Mouse (Mus musculus) adrenal gland, adult 18-20 months (tissue): Measurements from ENCODE around the gene Tcte2. TPM values are rescaled to one million over a fixed set of nuclear protein-coding genes. Genes with fewer than 3 reads are reported as not detected.

ENCODE experiments used
- DNase-seq, 2 experiments: peaks; one replicate each; pipeline ENCODE4 v3.0.0; 2021 to 2022; ENCODE audit warnings: low spot score in 2 of 2
- total RNA-seq, 2 experiments: library from RNA; stranded (reverse); gene quantifications; 1 replicate in 1 of 2; 2 replicates in 1 of 2; pipeline ENCODE4 v1.2.3; 2021

Gene Tcte2
- total RNA-seq, 2 experiments from 2014 or later = 4.5 to 6.0 TPM

DNA sequence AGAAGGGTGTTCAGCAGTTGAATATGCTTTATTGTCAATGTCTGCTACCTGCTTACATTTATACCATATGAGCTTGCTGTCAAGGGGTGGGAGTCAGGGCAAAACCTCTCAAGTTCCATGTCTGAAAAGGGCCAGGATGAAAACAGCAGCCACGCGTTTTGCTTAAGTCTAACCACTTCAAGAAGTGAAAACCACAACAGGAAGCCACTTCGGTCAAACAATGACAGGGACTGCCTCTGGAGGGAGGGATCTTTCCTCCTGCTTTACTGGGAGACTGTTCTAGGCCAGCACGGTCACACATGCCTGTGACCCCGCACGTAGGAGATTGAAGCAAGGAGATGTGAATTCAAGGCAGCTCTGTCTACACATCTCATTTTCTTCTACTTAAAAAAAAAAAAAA is 15.3 kb downstream of the Tcte2 start:
- DNase-seq = no peak

DNA sequence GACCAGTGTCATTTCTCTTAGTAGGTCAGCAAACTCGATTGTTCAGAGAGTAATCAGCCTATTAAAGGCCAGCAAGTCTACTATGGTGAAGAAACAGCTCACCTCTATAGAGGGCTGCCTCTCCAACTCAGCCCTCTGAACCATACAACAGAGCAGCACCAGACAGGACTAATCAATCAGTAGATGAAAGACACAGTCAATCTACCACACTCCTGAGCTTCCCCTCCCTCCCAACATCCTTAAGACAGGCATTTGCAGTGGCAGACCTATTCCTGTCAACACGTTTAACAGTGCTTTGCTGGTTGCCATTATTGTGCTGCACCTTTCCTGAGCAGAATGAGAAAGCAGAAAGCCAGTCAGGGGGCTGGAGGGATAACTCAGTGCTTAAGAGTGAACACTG is 16.3 kb downstream of the Tcte2 start:
- DNase-seq = no peak

DNA sequence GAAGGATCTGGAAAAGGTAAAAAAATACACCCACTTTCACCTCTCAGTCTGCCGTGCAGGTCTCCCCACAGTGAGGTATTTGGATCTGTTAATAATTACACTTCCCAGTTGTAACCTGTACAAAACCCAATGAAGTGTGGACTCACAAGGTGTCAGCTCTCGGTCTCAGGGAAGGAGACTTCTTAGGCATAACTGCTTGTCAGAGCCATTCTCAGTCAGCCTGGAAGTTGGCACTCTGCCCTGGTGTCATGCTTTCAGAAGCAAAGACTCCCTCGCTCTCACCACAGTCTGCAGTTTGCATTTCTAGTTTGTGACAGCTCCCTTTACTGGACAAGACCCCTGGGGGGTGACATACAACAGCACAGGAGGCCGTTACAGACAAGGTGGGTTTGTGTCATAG is 16.8 kb downstream of the Tcte2 start:
- no peak for DNase-seq

DNA sequence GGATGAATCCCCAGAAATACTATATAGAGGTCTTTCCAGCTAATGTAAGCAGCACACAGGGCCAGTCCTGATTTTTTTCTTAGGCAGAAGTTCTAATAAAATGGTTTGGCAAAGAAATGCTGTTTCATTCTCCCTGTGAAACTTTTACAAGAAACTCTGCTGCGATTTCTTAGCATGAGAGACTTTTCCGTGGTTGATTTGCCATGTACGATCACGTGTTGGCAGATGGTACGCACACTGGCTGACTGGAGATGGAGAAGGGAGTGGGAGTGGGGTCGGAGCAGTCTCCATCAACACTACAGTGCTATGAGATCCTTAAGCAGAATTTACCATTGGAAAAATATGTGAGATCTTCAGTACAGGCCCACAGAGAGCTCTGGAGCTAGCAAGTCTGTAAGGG is 17.4 kb downstream of the Tcte2 start:
- DNase-seq = no peak

DNA sequence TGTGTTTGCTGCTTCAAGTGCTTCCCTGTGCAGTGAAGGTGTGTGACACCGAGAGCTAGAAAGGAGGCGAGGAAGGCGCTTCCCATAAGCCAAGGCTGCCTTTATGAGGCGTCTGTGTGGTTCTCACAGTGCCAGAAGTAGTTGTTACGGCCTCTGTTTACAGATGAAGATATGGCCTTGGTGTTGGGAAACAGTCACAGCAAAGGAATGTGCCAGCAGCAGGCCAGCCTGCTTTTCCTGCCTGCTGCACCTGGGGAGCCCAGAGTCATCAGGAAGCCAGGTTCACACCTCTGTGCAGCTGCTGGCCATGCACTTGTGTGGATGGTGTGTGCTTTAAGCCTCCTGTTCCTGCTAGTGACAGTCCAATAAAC is 17.9 kb downstream of the Tcte2 start:
- DNase-seq = no peak

DNA sequence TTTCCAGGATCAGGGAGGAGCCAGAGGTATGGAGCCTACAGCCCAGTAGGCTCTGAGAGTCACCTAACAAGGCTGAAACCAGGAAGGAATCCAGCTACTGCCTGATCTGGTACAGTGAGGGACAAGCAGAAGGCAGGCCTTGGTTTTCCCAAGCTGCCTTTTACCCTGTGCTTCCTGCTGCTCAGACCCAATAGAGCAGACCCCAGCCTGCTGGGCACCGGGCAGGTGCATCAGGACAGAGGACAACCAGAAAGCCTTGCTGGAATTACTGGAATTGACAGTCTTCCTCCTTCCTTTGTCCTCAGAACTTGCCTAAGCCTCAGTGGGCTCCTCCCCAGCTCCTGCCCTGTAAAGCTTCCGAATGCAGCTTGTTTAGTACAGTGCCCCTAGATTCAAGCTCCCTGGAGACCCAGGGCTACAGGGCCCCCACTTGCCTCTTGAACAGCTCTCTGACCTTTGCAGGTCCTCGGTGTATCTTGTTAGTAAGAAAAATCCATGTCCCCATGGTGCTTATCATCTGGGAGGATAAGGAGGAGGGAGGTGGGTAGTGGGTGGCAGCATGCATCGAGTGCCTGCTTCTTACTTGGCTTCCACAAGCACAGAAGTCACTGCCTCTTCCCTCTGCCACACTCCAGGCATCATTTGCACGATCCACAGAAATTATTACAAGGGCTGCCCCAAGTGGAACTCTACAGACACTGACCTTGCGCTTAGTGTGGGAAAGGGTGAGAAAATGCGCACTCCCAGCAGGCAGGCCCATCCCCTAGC is 18.5 kb downstream of the Tcte2 start:
- no peak for DNase-seq

DNA sequence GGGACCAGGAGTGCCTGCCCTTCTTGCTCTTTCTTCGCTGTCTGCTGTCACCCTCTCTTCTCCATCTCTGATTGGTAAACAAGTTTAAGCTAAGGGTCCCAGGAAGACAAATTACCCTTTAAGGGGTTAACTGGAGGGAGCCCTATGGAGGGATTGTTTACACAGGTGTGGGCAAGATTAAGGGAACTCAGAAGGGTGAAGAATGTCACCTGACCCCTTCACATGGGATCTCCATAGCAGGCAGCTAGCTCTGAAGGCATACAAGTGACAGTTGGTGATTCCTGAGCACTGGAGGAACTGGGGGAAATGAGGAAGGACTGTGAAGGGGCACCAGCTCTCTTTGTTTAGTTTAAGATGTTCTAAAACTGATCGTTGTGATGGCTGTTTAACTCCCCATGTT is 19.3 kb downstream of the Tcte2 start:
- DNase-seq = no peak

DNA sequence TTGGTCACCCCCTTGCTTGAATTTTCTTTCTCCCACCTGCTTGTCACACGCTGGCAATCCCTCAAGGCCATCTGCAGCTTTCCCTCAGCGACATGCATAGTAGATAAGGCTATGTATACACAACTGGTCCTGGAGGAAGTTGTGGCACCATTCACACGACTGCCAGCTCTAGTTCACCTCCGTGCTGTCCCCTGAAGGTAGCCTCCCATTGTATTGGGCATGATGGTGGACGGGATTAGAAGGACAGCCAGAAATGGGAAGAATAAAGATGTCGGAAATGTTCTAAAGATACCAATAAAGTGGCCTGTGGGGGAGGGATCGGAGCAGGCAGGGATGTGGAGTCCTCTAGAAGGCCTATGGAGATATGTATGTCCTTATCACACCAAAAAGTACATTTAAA is 20.0 kb downstream of the Tcte2 start:
- DNase-seq = no peak

DNA sequence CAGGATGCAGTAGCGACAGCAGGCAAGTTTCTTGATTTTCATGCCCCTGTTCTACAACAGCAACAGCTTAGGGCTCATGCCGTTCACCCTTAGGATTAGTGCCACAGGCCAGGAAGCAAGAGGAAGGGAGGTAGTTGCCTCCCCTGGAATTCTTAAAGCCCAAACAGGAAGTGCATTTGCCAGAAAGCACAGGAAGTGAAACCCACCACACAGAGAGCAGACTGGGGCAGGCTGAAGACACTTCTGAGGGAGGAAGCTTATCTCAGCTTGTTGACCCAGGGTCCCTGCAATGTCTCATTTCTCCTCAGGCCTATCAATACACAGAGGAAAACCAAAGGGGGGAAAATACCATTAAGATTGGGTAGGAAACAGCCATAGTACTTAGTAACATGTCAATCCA is 20.8 kb downstream of the Tcte2 start:
- DNase-seq = no peak

DNA sequence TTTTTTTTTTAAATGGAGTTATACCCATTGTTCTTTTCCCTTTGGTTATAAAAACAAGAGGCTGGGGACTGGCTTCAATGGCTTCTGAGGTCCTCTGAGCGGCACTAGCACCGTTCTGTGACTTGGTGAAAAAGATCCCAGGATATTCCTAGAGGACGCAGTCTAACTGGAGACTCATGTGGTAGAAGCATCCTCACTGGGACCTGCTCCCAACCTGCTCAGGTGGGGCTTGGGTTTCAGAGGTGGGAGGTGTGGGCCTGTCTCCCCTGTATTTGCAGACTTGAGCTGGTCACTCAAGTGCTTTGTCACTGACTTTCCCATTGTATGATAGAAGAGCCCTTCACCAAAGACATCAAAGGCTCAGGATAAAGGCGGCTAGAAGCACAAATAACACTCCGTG is 21.6 kb downstream of the Tcte2 start:
- DNase-seq = no peak

DNA sequence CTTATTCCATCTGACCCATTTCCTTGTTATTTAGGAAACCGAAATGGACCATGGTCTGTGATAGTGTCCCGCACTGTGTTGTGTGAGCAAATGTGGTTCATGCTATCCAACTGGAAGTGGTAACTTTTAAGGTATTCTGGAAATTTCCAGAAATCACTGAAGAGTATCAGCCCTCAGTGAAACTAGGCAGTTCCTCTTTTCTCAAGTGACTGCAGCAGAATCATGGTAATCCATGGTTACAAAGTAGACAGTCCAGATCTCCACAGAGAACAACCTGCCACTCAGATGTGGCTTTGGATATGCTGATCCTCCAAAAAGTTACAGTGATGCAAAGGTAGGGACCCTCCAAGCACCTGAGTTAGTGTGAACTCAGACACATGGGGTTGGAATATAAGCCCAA is 22.7 kb downstream of the Tcte2 start:
- no peak for DNase-seq

DNA sequence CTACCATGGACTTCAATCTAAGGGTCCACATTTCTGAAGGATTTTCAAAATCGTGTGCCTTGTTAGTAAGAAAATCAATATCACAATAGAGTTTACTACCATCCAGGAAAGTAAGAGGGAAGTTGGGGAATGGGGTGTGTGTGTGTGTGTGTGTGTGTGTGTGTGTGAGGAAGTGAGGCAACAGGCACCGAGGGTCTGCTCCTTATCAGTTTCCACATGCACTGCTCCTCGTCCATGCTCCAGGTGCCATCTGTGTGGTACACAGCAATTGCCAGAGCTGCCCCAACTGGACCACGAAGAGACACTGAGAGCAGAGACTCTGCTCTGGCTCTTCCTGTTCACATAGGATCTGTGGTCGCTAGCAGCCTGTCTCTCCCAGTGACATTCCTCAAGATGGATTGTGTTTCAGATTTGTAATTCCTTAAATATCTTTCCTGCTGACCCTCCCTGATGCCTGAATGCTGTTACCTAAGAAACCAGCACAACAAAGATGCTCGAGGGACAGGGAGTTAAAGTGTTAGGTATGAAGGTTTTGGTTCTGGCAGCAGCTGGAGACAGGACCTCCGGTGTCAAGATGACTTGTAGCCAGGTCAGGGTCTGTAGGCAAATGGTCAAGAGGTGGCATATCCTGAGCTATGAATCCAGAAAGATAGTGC is 23.4 kb downstream of the Tcte2 start:
- no peak for DNase-seq

DNA sequence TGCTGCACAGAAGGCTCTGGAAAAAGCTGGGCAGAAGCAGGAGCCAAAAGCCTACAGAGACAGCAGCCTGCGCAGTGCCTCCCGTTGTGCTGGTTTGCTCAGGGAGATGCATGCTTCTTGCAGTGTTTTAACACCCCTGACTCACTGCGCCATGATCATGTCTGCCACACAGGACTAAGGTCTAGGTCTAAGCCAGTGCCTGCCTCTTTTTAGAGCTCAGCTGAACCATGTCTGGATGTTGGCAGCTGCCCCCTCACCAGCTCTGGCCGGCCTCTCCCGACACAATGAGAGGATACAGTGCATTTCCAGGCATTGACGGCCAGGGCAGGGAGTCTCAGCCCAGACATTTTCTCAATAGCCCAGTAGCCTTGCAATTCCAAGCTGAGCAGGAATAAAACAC is 24.3 kb downstream of the Tcte2 start:
- DNase-seq = no peak

DNA sequence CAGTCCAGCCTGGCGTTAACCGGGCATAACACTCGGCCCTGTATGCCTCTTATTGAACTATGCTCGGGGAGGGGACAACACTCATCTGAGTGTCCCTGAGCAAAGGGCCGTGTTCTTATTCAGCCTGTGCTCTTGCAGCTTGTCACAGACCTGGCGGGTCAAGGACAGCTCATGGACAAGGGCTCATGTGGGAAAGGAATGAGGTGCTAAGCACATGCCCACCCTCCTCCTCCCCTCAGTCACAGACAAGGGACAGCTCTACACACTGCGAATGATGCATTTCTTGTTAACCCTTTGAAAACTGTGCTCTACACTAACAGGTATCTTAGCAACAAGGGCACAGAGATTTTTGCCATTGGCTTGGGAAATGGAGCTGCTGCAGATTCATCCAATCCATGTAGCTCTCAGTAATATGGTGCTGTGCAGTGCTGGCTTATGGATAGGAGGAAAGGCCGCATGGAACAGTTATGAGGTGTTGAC is 25.8 kb downstream of the Tcte2 start:
- DNase-seq = no peak

DNA sequence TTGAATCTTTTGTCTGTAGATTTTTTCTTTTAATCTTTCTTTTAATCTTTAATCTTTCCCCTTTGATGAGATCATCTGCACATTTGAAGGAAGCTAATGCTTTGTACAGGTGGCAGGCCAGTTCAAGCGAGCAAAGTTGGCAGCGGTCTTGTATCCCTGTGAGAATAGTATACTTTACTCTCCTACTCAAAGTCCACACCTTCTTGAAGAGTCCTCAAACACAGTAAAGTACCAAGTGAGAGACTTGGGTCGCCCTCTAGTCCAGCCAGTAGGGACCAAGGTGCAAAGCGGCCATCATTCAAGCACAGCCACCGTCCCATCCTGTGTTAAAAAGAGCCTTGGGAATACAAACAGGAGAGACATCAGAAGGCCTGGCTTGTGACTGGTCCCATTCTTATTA is 26.6 kb downstream of the Tcte2 start:
- no peak for DNase-seq

DNA sequence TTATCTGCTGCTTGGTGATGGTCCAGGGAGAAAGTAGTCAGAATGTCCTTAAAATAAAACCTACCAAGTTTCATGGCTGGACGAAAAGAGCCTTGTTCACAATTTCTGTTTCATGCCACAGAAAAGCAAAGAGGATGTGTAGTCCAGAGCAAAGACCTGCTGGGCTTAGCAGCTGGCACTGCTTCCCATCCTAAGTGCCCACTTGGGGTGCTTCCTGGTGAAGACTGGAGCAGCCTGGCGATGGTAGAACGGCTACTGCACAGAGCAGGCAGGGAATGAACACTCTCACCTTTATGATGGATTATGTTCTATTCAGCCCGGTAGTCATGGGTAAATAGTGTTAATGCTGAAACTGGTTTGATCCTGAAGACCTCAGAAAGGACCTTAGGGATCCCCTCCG is 27.7 kb downstream of the Tcte2 start:
- no peak for DNase-seq

DNA sequence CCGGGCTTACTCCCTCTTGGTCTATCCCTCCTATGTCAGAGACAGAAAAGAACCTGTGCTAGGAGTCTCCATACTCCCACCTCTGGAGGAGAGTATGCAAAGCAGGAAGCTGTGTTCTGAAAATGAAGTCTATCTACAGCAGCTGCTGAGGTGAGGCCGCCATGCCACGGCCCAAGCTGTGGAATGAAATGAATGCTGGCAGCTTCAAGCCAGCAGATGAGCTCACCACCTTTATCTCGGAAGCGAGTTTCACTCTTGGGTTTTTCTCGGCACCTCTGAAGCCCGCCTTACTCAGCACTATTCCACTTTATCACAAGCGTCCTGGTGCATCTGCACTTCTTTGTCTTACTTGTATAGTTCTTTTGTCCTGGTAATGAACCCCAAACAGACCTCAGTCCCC is 28.9 kb downstream of the Tcte2 start:
- DNase-seq = no peak

DNA sequence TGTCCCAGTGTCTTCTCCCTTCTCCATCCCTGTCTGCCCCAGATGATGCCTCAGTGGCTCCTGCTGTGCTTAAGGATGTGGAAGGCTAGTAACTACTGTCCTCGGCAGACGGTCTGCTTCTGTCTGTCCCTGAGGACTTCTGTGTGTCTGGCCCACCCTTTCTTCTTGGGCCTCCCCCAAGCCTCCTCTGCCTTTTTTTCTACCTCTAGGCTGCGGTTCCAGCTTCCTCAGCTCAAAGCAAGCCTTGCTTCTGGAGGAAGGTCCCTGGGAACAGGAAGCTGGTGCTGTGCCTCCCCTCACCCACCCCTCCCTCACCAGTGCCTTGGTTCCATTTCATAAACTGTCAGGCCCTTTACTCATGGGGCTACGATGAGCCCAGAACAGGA is 29.9 kb downstream of the Tcte2 start:
- DNase-seq = no peak

DNA sequence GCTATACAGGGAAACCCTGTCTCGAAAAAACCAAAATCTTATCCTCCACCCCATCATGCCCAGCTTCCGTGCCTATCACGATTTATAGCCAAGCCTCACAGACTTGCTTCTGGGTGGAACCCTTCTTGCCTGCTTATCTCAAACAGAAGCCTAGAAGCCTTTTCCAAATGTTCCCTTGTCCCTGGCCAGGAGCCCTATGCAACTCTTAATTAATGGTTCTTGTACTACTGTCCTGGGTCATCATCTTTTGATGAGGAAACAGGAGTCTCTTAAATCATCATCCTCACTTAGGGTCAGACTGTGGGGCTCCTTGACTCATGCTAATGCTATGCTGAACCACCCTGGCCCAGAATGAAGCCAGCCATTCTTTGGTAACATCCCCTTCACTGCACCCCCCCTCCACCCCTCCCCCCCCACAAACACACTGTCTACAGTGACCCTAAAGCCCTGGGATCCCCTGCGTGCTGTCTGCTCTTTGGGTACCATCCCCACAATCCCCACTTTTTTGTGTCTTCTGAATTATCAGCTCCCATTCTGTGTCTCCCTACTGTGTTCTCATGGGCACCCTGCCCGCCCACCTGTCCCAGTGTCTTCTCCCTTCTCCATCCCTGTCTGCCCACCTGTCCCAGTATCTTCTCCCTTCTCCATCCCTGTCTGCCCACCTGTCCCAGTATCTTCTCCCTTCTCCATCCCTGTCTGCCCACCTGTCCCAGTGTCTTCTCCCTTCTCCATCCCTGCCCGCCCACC is 30.5 kb downstream of the Tcte2 start:
- no peak for DNase-seq

DNA sequence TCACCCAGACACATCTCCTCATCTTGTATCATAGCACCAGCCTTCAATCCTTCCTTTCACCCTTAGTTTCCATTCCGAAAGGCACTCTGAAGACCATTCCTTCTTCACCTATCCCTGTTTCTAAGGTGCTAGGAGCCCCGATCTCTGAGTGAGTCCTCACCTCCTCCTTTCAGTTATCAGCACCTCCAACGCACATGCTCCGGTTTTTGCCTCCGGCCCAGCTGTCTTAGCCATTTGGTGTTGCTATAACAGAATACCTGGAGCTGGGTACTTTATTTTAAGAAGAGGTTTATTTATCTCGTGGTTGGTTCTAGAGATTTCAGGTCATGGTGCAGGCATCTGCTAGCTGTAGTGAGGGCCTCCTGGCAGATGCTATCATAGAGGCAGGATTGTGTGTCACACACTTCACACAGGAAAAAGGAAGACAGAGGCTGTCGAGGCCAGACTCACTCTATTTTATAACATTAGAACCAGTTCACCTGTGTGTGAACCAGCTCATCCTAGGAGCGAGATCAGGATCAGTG is 34.7 kb downstream of the Tcte2 start:
- DNase-seq = no peak

DNA sequence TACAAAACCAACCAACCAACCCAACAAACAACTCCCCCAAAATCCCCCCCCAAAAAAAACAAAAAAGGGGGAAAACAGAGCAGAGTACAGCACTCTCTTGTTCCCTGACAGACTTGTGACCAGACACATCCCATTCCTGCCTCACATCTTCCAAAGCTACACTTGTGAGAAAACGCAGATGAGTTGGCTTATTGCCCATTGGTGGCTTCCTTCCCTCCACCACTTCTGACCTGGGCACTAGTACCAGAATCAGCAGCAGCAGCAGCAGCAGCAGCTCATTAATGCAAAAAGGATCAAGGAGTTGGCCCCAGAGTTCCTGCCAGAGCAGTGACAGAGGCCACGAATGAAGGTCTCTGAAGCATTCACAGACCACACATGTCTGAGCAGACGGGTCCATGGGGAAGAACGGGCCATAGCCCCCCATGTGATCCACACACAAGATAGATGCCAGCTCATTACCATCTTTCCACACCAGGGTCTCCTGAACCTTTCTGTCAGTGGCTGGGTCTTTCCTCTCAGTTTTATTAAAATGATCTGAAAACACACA is 36.5 kb downstream of the Tcte2 start:
- DNase-seq = no peak

DNA sequence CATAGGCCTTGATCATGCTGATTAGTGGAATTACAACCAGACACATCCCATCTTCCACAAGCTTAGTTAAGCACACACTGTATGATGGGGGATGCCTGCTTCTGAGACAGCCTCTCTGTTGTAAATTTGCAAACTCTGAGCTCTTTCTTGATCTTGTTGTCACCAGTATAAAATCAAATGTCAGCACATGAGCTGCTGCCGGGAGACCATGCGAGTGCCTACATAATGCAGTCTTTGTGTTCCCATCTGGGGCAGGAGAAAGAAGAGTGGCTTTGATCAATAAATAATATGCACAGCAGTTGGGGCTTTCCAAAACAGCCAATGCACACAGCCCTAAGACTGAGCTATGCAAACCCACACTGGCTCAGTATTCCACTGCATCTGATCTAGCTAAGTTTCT is 39.2 kb downstream of the Tcte2 start:
- no peak for DNase-seq
